Mouse (Mus musculus) R1 (cell line): ENCODE data around the gene Tbx3.
A peak's percentile ranks its signal among the peaks of the same experiment; 100 is the strongest.

Source experiments
- DNase-seq: peaks from one replicate; pipeline ENCODE4 v3.0.0-alpha.2; 2018; ENCODE audit warnings: low read depth, low spot score

Gene Tbx3

DNA sequence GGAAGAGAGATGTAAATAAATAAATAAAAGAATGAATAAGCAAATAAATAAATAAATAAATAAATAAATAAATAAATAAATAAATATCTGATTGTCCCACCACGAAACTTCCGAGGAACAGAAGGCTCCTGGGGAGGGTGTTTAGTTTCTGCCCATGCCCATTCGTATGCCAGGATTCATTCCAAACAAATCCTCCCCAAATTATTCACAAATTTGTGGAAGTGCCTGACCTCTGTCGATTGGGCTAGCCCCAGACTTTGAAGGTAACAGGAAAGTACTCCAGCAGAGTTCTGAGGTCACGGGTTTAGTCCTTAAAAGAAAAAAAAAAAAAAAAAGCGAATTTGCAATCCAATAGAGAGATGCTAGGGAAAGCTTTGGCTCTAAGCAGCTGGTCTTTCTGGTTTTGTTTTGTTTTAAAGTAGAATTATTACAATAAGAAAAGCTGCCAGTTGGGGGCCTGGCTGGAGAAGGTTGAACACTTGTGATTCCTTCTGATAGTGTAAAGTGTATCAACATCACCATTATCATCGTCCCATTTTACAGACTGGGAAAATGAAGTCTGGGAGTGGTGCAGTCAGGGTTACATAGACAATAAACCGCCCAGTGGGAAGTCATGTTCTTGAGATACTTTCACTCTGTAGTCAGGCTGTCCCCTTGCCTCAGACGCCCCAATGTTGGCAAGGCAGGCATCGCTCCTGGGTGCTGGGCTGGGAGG is 9.3 kb downstream of the Tbx3 start:
- peak; percentile 99 for DNase-seq

DNA sequence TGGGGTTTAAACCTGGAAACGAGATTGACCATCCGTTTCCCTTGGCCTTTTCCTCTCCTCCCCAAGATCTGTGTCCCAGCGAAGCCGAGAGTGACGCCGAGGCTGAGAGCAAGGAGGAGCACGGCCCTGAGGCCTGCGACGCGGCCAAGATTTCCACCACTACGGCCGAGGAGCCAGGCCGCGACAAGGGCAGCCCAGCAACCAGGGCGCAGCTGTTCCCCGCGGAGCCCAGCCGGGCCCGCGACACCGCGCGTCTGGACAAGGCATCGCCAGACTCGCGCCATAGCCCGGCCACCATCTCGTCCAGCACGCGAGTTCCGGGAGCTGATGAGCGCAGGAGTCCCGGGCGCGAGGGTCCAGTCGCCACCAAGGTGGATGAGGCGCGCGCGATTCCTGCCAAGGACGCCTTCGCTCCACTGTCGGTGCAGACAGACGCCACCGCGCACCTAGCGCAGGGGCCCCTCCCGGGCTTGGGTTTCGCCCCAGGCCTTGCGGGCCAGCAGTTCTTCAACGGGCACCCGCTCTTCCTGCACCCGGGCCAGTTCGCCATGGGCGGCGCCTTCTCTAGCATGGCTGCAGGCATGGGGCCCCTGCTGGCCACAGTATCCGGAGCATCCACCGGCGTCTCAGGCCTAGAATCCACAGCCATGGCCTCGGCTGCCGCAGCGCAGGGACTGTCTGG is 10.0 kb downstream of the Tbx3 start:
- DNase-seq, result no peak

DNA sequence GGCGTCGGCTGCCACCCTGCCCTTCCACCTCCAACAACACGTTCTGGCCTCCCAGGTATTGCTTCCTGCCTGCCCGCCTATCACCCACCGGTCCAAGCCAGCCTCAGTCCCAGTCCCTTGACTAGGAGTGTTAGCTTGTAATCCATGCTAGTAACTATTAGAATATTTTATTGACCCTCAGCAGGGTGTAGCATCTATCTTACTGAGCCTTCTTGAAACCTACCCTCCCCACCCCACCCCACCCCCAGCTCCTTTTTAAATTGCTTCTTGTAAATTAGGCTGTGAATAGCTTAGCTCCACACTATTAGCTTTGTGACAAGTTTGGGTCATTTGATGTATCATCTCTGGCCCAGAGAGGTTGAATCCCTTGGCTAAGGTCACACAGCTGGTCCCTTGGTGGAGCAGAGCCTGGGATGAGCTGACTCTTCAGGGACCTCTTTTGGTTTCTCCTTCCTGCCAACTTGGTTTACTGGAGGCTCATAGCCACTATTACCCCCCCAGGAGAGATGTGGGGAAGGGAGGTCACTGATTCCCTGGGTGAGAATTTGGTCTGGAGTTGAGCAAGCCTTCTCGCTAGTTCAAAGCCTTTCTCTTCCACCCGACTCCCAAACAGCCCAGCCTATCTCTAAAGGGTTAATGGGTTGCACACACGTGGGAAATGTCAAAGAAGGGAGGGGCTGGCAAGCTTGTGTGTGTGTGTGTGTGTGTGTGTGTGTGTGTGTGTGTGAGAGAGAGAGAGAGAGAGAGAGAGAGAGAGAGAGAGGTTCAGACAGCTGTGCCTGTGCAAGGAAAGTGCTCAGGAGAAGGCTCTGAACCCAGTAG is 10.8 kb downstream of the Tbx3 start:
- peak; percentile 62 for DNase-seq

DNA sequence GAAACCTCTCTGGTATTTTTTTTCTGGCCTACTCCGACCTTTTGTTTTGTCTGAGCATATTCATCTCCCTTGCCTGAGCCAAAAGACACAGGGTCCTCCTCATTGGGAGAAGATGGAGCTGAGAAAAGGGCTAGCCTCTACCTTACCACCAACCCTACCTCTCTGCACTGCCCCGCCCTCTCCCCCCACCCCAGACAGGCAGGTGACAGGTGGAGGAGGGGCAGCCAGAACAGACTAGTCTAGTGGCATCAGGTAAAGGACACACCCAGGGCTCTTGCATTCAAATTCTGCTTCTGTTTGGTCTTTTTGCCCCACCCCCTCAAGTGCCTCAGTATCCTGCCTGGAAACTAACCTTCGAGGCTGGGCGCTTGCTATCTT is 11.4 kb downstream of the Tbx3 start:
- DNase-seq, result peak; percentile 90

DNA sequence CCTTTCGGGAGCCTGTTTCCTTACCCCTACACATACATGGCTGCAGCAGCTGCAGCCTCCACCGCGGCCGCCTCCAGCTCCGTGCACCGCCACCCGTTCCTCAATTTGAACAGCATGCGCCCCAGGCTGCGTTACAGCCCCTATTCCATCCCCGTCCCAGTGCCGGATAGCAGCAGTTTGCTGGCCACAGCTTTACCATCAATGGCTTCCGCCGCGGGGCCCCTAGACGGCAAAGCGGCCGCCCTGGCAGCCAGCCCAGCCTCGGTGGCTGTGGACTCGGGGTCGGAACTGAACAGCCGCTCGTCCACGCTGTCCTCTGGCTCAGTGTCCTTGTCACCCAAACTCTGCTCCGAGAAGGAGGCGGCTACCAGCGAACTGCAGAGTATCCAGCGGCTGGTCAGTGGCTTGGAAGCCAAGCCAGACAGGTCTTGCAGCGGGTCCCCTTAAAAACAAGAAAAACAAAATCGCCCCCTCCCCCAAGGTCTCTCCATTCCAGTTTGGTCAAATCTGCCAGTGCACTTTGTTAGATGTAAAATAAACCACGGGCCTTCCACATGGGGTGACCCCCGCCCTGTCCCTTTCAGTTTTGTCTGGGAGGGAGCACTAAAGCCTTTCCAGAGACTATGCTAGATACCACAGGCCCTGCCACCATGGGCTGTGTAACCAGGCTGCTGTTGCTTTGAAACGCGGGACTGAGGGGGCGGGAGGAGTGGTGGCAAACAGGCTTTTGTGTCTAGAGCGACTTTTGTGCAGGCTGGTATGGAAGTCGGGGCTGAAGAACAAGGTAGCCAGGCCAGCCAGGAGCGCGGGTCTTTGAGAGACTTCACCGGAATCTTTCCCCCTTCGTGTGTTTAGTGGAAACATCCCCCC is 12.4 kb downstream of the Tbx3 start:
- peak; percentile 52 for DNase-seq

DNA sequence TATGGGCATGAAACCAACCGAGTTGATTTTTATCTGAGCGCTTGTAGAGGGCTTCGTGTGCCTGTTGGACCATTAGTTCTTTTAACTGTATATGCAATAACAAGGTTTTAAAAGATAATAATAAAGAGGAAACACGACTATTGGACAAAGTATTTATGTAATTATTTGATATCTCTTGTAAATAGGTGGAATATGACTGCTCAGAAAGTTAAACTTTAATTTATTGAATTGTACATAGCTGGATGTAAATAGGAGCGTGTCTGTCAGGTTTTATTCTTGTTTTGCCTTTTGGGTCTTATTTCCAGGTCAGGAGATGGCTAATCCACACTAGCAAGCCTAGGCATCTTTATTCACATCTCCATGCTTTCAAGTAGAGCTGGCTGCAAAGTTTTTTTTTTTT is 13.4 kb downstream of the Tbx3 start:
- no peak for DNase-seq

DNA sequence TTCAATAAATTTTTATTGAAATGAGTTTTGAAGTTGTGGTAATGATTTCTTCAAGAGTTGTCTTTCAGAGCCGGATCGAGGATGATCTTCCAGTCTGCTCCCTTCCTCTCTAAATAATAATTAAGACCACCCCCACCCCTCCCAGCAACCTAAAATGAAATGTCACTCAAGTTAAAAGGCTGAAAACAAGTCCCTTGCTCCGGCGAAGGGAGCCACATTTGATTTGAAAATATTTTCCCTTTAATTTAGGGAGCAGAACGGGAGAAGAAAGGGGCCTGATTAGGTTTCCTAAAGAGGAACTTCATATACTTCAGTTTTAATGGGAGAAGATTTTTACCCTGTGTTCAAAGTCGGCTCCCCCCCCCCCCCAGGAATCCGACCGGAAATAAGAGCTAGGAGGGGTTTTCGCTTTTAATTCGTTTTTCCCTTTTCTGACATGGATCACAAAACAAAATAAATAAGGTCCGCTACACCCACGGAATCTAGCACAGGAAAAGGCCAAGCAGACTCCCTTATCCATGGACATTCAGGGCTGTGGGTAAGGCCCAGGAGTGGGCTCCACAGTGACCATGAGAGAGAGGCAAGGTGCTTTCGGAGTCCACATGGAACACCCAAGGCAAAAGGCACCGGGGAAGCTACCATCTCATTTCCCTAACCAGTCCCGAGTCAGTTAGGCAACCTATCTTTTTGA is 14.4 kb downstream of the Tbx3 start:
- no peak for DNase-seq

DNA sequence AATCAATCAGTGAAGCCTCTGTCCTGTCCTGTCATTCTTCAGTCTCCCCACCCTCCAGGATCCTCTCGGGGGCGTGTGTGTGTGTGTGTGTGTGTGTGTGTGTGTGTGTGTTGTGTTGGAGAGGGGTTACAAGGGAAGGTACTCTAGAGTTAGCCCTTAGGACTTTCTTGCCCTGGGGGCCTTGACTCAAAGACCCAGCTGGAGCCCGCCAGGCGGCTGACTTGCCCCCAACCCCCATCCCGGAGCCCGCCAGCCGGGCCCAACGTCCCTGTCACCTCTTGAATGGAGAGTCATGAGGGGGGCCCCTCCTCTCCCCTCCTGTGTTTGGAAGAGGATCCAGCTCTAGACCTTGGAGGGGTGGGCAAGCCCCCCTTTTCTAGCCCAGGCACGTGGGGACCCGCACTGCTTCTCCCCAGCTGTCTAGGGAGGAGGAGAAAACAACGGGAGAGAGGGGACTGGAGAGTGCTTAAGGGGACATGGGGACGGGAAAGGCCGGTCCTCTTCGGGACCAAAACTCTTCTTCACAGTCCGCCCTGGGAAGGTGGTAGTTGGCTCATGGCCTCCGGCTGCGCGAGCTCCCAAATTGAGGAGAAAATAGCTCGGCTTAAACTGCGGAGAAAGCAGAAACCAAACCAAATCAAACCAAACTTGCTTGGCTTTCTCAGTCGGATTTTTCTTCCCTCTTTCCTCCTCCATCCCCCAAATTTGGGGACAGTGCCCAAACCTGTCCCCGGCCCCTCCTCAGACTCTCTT is 15.2 kb downstream of the Tbx3 start:
- DNase-seq, result peak; percentile 42

DNA sequence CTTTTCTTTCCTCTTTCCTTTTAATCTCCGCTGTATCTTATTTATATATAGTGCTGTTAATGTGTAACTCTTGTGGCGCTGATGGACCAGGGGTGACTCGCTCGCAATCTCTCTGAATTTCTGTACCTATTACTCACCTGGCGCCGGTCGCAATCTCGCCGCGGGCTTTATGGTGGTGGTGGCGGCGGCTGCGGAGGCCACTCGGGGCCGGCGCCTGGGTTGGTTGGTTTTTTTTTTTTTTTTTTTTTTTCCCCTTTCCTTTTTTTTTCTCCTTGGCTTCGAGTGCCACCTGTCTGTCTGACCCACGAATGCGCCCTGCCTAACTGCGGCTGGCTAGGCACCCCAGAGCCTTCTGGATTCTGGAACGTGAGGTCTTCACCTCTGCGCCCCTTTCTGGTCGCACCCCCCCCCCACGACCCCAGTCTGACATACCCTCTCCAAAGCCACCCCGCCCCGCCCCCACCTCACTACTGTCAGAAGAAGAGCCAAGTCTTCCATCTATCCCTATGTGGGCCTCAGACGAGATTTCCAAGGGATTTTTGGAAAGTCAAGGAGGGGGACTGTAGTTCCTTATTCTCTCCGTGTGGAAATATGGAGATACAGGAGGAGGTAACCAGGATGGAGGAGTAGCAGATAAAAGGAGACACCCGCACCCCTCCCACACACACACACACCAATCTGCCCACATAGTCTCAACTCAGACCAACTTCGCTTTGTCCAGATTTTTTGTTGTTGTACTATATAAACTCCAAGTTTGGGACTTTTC is 15.9 kb downstream of the Tbx3 start:
- DNase-seq, result peak; percentile 67

DNA sequence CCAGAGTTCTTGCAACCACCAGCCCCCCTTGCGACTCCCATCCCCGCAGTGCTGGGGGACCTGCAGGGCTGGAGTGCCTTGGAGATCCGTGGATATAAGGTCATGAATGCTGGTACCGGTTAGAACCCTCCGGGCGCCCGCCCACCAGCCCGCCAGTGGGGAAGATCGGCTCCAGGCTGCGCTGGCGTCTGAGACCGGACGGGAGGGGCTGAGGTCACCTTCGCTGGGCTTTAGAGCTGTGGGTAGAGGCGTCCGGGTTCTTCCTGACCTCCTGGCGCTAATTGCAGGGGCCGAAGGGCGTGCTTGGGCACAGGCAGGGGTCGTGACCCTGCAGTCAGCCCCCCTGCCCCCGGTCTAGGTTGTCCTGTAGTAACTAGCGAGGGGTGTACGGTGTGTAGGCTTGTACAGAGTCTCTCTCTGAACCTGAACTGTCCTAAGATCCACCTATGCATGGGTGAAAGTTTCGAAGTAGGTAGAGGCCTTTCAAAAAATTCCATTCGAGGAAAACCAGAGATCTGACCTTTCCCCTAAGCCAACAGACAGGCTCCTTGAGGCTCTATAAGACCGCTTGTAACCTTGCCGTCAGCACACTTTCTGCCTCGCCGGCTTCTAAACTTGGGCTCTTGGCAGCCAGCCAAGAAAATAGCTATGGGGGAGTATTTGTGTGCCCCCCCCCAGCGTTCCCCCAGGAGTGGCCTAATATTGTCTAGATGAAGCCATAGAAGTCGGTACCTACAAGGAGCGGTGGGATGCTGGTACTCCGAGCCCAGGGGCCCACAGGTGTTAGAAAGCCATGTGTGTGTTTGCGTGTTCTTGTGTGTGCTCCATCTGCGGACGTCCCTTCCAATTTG is 16.8 kb downstream of the Tbx3 start:
- DNase-seq, result peak; percentile 60

DNA sequence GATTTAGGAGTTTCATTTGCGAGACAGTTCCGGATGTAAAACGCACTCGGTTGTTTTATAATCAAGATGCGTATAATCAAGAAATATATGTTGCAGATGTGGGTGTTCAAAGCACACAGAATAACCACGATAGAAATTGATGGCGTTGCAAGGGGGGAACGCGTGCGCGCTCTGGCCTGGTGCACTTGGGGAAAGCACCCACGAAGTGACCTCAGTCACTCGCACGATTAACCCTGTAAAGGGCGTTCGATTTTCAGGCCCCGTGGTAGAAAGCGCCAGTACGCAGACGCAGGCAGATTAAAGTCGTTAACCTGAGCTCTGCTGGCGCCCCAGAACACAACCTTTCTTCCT is 17.4 kb downstream of the Tbx3 start:
- no peak for DNase-seq

DNA sequence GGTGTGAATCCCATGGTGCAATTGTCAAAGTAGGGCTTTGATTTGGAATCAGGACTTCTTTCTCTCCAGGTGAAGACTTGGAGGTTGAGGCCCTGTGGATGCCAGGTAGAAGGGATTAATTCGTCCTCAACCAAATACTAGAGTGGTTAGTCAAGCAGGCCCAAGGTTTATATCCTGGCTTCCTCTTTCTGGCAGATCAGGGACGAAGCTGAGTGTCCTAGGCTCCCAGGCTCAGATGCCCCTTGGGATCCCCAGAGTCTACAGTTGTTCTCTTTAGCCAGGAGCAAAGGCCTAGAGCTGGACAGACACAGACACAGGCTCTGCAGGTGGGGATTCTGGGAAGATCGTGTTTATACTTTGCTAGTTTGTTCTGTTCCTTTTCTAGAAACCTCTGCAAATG is 17.8 kb downstream of the Tbx3 start:
- no peak for DNase-seq

DNA sequence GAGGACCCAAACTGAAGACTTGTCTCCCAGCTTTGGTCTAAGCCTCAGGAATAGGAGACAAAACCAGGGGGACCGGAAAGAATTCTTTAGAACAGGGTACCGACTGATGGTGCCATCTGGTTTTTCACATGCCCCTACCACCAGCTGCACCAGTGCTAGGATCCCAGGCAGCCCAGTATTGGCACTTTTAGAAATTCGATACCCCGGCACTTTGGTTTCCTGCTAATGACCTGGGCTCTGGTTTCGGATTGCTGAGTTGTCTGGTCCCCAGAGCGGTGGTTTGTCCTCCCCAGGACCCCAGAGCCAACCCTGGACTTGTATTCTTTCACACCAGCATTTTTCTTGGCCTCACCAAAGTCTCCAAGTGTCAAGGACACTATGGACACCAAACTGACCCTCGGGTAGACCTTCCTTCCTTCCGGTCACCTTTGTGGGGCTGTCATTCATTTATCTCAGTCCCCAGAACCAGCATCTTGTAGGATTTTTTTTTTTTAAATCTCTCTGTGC is 18.5 kb downstream of the Tbx3 start:
- no peak for DNase-seq

DNA sequence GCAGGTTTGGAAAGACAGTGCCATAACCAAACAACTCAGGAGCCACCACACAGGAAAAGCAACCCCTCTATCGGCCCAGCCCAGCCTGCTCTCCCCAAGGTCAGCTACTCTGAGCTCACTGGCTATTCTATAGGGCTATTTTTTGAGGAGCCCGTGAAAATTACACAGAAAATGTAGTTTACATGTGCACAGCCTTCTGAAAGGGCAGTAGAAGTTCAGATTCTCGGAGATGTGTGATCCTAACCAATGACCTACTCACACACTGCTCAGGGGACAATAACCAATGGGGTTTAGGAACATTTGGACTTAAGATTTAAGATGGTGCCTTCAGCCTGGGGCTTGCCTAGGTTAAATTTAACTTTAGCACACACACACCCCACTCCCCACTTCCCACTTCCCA is 19.0 kb downstream of the Tbx3 start:
- DNase-seq, result no peak

DNA sequence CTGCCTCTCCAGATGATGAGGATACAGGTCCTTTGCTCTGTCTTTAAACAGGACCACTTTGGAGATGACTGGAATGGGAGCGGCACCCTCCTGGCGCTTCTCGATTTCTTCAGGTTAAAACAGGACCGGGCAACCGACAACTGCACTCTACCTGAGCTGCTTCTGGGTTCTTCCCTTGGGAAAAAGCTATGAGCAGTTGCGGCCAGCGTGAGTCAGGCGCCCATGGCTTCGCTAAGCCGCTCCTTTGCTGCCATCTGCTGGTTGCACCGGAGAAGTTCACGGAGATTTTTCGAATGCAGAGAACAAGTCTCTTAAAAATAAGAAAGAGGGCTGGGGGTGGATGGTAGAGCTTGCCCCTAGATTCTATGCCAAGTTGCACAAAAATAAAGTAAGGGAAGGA is 20.6 kb downstream of the Tbx3 start:
- peak; percentile 83 for DNase-seq

DNA sequence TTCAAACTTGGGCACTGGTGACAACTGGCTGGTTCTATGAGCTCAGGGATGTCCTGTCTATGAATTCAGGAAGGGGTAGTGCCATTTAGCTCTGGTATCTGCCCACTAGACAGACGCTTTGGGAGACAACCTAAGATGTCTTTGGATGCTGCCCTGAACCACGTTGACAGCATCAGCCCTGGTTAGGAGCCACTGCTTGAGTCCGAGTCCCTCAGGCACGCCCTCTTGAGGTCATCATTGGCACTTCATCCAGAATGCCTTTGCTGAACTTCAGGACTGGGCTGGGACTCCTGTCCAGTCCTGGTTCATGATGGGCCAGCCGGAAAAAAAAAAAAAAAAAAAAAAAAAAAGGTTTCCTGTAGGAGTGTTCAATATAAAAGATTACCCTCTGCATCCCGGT is 22.0 kb downstream of the Tbx3 start:
- peak; percentile 47 for DNase-seq

DNA sequence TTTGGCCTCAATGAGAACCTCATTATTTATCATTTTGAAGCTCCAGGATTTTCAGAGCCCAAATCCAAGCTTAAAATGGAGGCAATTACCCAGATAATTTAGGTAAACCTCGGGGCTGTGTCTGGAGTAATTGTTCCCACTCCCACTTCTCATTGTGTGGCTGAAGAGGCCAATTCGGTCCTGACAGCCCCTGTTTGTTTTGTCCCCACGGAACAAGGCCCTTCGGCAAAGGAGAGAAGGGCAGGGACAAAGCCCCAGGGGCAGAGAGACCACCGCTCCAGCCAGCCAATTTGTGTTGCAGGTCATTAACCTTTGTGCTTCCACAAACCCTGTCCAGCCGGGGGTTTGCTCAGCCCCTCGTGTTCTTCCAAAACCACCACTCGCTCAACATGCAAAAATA is 24.4 kb downstream of the Tbx3 start:
- no peak for DNase-seq

DNA sequence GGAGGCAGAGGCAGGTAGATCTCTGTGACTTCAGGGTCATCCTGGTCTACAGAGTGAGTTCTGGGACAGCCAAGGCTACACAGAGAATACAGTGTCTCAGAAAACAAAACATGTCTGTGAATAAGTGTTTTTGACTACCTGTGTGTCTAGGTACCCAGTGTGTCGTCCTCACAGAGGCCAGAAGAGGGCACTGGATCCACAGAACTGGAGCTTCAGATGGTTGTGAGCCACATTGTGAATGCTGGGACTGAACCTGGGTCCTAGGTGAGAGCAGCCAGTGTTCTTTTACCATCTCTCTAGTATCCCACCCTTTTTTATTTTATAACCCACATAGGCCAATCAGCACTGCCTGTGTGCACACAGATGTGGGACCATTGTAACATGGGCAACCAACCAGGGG is 32.6 kb downstream of the Tbx3 start:
- DNase-seq, result peak; percentile 83

DNA sequence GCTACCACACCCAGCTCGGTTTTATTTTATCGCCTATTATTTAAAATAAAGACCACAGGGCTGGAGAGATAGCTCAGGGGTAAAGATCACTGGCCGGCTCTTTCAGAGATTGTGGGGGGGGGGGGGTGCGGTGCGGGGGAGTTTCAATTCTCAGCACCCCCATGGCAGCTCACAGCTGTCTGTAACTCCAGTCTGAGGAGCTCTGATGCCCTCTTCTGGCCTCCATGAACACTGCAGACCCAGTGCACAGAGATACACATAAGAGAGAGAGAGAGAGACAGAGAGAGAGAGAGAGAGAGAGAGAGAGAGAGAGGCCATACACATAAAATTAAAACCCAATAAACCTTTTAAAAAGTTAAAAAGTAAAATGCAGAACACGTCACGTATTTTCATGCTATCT is 34.4 kb downstream of the Tbx3 start:
- peak; percentile 59 for DNase-seq
